Mouse (Mus musculus) testis, adult 2 months (tissue): ENCODE measurements around the gene 1700021F07Rik. TPM values are rescaled to one million over a fixed set of nuclear protein-coding genes. Genes with fewer than 3 reads are reported as not detected.

Experiments used
- H3K27ac ChIP-seq: fragments of 200-500 bp; 2 replicates; pipeline ENCODE4 v1.5.1; 2012; ENCODE audit warnings: low read depth, low read length; ENCODE audit not compliant: control insufficient read depth, insufficient read depth
- H3K27me3 ChIP-seq: fragments of 200-500 bp; 2 replicates; pipeline ENCODE4 v1.6.1; 2012; ENCODE audit warnings: mild to moderate bottlenecking, low read length, moderate library complexity; ENCODE audit not compliant: control insufficient read depth, insufficient read depth
- H3K36me3 ChIP-seq: fragments of 200-500 bp; 2 replicates; pipeline ENCODE4 v1.6.1; 2012; ENCODE audit warnings: mild to moderate bottlenecking, low read length; ENCODE audit not compliant: control insufficient read depth, insufficient read depth
- H3K4me1 ChIP-seq: fragments of 200-500 bp; 2 replicates; pipeline ENCODE4 v1.6.1; 2012; ENCODE audit warnings: low read length; ENCODE audit not compliant: control insufficient read depth, insufficient read depth
- H3K4me3 ChIP-seq: fragments of 200-500 bp; 2 replicates; pipeline ENCODE4 v1.5.1; 2012; ENCODE audit warnings: low read depth, mild to moderate bottlenecking, low read length, moderate library complexity, mixed read lengths; ENCODE audit not compliant: control insufficient read depth
- CTCF ChIP-seq: fragments of 200-500 bp; IDR thresholded peaks from 2 replicates; pipeline ENCODE4 v1.5.1; 2012; ENCODE audit warnings: low read depth, mild to moderate bottlenecking, inconsistent platforms, low read length, moderate library complexity; ENCODE audit not compliant: control insufficient read depth, insufficient read depth, insufficient replicate concordance
- POLR2A ChIP-seq: fragments of 200-500 bp; IDR thresholded peaks from 2 replicates; pipeline ENCODE4 v1.6.1; 2012; ENCODE audit warnings: low read depth, mild to moderate bottlenecking, inconsistent platforms, low read length, moderate library complexity; ENCODE audit not compliant: control insufficient read depth
- polyA plus RNA-seq: library from polyadenylated mRNA; depleted of rRNA; stranded (reverse); fragments of >200 nt; gene quantifications from 2 replicates; pipeline ENCODE4 v1.2.3, GENCODE M21; 2012; rRNA removed

1700021F07Rik gene
- polyA plus RNA-seq, 1 experiment = 263 TPM

GRCm38 (mm10) chr2:173564179-173564578, 41.8 kb downstream of the 1700021F07Rik start:
- Histone ChIP-seq H3K36me3 (no peaks in the 10 kb centered on the region), H3K27me3 (no peaks in the 10 kb centered on the region), H3K4me1 (peaks cover 2% of the 10 kb centered on the region; the same call in 1 of the 2 replicates), H3K4me3 (no peak overlapping the region; the same call in 1 of the 2 replicates), H3K27ac (no peak overlapping the region)
- TF ChIP-seq POLR2A = no peak
- TF ChIP-seq CTCF = no peak

Other genes starting within 250 kb of the 1700021F07Rik start
- gene Pmepa1, start 246.1 kb upstream of the 1700021F07Rik start, polyA plus RNA-seq = 2.6 and 3.2 TPM in 2 replicates
- gene Ankrd60, start 55.8 kb downstream of the 1700021F07Rik start, polyA plus RNA-seq = 462 and 467 TPM in 2 replicates
- 21.6 and 32.1 TPM in 2 replicates for gene Rab22a, start 137.2 kb downstream of the 1700021F07Rik start, polyA plus RNA-seq
- 402 and 430 TPM in 2 replicates for gene 1700010B08Rik, start 196.8 kb downstream of the 1700021F07Rik start, polyA plus RNA-seq
- gene Vapb, start 214.9 kb downstream of the 1700021F07Rik start, polyA plus RNA-seq = 8.1 and 9.1 TPM in 2 replicates